Mouse (Mus musculus) myocyte (in vitro differentiated cells): ENCODE data around the gene Xrcc3. TPM values are rescaled to one million over a fixed set of nuclear protein-coding genes. Genes with fewer than 3 reads are reported as not detected.

Source experiments
- H3K27me3 ChIP-seq: one replicate; pipeline ENCODE4 v1.6.1; 2011; ENCODE audit not compliant: control insufficient read depth, insufficient read depth, insufficient read length
- H3K36me3 ChIP-seq: one replicate; pipeline ENCODE4 v1.6.1; 2011; ENCODE audit not compliant: control insufficient read depth, insufficient read depth
- H3K4me2 ChIP-seq: one replicate; pipeline ENCODE4 v1.6.1; 2011; ENCODE audit warnings: low read depth, control low read depth
- H3K4me3 ChIP-seq: one replicate; pipeline ENCODE4 v1.5.1; 2011; ENCODE audit warnings: mild to moderate bottlenecking, control low read depth, moderate library complexity
- H3K79me2 ChIP-seq: one replicate; pipeline ENCODE4 v1.6.1; 2011; ENCODE audit not compliant: control insufficient read depth, insufficient read depth
- H3ac ChIP-seq: one replicate; pipeline ENCODE4 v1.6.1; 2011; ENCODE audit not compliant: control insufficient read depth, insufficient read length
- CEBPB ChIP-seq: IDR thresholded peaks from 2 replicates; pipeline ENCODE4 v1.6.1; 2011; ENCODE audit warnings: mild to moderate bottlenecking, moderate library complexity; ENCODE audit not compliant: poor library complexity, insufficient read depth, severe bottlenecking
- E2F4 ChIP-seq: IDR thresholded peaks from one replicate; pipeline ENCODE4 v1.6.1; 2011; ENCODE audit warnings: mild to moderate bottlenecking, control low read depth, moderate library complexity; ENCODE audit not compliant: insufficient read depth
- MAX ChIP-seq: IDR thresholded peaks from one replicate; pipeline ENCODE4 v1.6.1; 2011; ENCODE audit warnings: low read depth, mild to moderate bottlenecking, control low read depth
- MYOD1 ChIP-seq, 3 experiments: IDR thresholded peaks; one replicate each; pipeline ENCODE4 v1.6.1; 2011; ENCODE audit warnings: control low read depth in 2 of 3, low read depth in 2 of 3, mild to moderate bottlenecking in 2 of 3, moderate library complexity in 1 of 3; ENCODE audit not compliant: insufficient read length in 2 of 3, control insufficient read depth in 1 of 3
- MYOG ChIP-seq, 3 experiments: IDR thresholded peaks; one replicate each; pipeline ENCODE4 v1.6.1; 2011; ENCODE audit warnings: control low read depth in 2 of 3, low read depth in 2 of 3, mild to moderate bottlenecking in 2 of 3; ENCODE audit not compliant: insufficient read length in 2 of 3, control insufficient read depth in 1 of 3, insufficient read depth in 1 of 3
- POLR2A ChIP-seq: IDR thresholded peaks from one replicate; pipeline ENCODE4 v1.6.1; 2011; ENCODE audit warnings: low read depth, mild to moderate bottlenecking, control low read depth, moderate library complexity; ENCODE audit not compliant: insufficient read length
- POLR2AphosphoS2 ChIP-seq: IDR thresholded peaks from one replicate; pipeline ENCODE4 v1.6.1; 2011; ENCODE audit warnings: low read depth, control low read depth; ENCODE audit not compliant: insufficient read length
- REST ChIP-seq: IDR thresholded peaks from one replicate; pipeline ENCODE4 v1.6.1; 2011; ENCODE audit warnings: mild to moderate bottlenecking, control low read depth, moderate library complexity; ENCODE audit not compliant: insufficient read depth, insufficient read length
- SRF ChIP-seq: IDR thresholded peaks from one replicate; pipeline ENCODE4 v1.6.1; 2011; ENCODE audit warnings: low read depth; ENCODE audit not compliant: control insufficient read depth, insufficient read length
- TCF12 ChIP-seq: IDR thresholded peaks from one replicate; pipeline ENCODE4 v1.6.1; 2011; ENCODE audit warnings: mild to moderate bottlenecking, control low read depth; ENCODE audit not compliant: poor library complexity, insufficient read depth, severe bottlenecking
- TCF3 ChIP-seq: IDR thresholded peaks from one replicate; pipeline ENCODE4 v1.6.1; 2011; ENCODE audit warnings: low read depth, control low read depth; ENCODE audit not compliant: insufficient read length
- USF1 ChIP-seq: IDR thresholded peaks from one replicate; pipeline ENCODE4 v1.6.1; 2011; ENCODE audit warnings: low read depth, mild to moderate bottlenecking, control low read depth, moderate library complexity
- polyA plus RNA-seq: library from polyadenylated mRNA; unstranded; fragments of >200 nt; fragmentation: generic; extraction: Trizol; gene quantifications from one replicate; pipeline ENCODE4 v1.2.1, GENCODE M21; 2012; ENCODE audit warnings: missing spikeins

Gene Xrcc3
- polyA plus RNA-seq, 1 experiment = 4.9 TPM

GRCm38 (mm10) chr12:111821931-111822330 is 8.3 kb upstream of the Xrcc3 start:
- no peaks in the 10 kb centered on the region for H3K27me3 ChIP-seq
- no peak for TF ChIP-seq REST
- TF ChIP-seq POLR2A = no peak
- no peak for TF ChIP-seq POLR2AphosphoS2
- TF ChIP-seq MYOG (IDR thresholded peaks at IDR 0.05; ENCODE audit: control insufficient read depth in 1 of 3, insufficient read depth in 1 of 3, insufficient read length in 2 of 3, low read depth in 2 of 3) = no peak
- no peak for TF ChIP-seq E2F4
- no peak for TF ChIP-seq TCF3
- no peak for TF ChIP-seq SRF
- no peak for TF ChIP-seq TCF12
- TF ChIP-seq CEBPB = no peak
- TF ChIP-seq MYOD1 (IDR thresholded peaks at IDR 0.05; ENCODE audit: control insufficient read depth in 1 of 3, insufficient read length in 2 of 3, low read depth in 2 of 3) = no peak
- no peak for TF ChIP-seq USF1
- H3K79me2 ChIP-seq = peaks cover 30% of the 10 kb centered on the region
- peaks cover 5% of the 10 kb centered on the region for H3K36me3 ChIP-seq
- H3ac ChIP-seq = no peak overlapping the region
- no peak overlapping the region for H3K4me2 ChIP-seq
- H3K4me3 ChIP-seq = no peak overlapping the region

GRCm38 (mm10) chr12:111820708-111821107 is 7.0 kb upstream of the Xrcc3 start:
- TF ChIP-seq POLR2AphosphoS2 (no peak), TCF3 (no peak), POLR2A (no peak), TCF12 (no peak), MAX (no peak), USF1 (no peak), SRF (no peak), E2F4 (no peak), MYOG (IDR thresholded peaks at IDR 0.05; ENCODE audit: control insufficient read depth in 1 of 3, insufficient read depth in 1 of 3, insufficient read length in 2 of 3, low read depth in 2 of 3) (no peak), MYOD1 (IDR thresholded peaks at IDR 0.05; ENCODE audit: control insufficient read depth in 1 of 3, insufficient read length in 2 of 3, low read depth in 2 of 3) (no peak), CEBPB (no peak), REST (no peak)
- H3ac ChIP-seq = no peak overlapping the region
- H3K79me2 ChIP-seq = peaks cover 41% of the 10 kb centered on the region
- H3K27me3 ChIP-seq = no peaks in the 10 kb centered on the region
- H3K4me3 ChIP-seq = no peak overlapping the region
- H3K4me2 ChIP-seq = no peak overlapping the region
- peaks cover 5% of the 10 kb centered on the region for H3K36me3 ChIP-seq

DNA sequence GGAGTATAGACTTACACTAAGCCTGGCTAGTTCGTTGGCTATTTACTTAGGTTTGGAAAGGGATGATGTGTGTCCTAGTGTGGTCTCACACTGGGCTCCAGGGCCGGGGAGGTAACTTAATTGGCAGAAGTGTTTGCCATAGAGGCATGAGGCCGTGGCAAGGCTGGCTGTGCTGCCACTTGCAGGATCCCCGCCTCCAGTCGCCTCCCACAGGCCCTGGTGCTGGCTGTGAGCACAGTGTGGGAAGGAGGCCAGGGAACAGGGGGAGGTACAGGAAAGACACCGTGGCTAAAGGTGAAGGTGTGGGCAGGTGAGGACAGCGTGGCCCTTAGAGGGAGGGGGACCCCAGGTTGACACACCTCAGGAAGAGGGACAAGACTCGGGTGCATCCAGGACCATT is 6.3 kb upstream of the Xrcc3 start:
- H3K79me2 ChIP-seq = peaks cover 48% of the 10 kb centered on the region
- H3K4me2 ChIP-seq = no peak overlapping the region
- no peak overlapping the region for H3K4me3 ChIP-seq
- no peak for TF ChIP-seq CEBPB
- H3K27me3 ChIP-seq = no peaks in the 10 kb centered on the region
- H3K36me3 ChIP-seq = peaks cover 3% of the 10 kb centered on the region
- no peak overlapping the region for H3ac ChIP-seq

DNA sequence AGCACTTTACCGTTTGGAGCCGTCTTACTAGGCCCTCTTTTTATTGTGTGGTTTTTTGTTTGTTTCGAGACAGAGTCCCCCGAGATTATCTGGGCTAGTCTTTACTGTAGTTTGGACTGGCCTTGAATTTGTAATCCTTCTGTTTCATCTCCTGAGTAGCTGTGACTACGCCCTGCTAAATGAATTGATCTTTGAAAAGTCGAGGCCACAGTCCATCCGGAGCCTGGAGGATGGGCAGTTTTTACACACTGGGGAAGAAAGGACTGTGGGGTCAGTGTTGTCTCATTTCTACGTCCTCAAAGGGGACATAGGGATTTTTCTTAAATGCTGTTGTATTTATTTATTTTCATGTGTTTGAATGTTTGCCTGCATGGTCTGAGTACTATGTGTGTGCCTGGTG is 4.3 kb upstream of the Xrcc3 start:
- TF ChIP-seq POLR2AphosphoS2 = no peak
- no peak overlapping the region for H3K4me2 ChIP-seq
- H3K27me3 ChIP-seq = no peaks in the 10 kb centered on the region
- no peak overlapping the region for H3ac ChIP-seq
- no peak overlapping the region for H3K4me3 ChIP-seq
- H3K79me2 ChIP-seq = peaks cover 55% of the 10 kb centered on the region
- no peaks in the 10 kb centered on the region for H3K36me3 ChIP-seq

DNA sequence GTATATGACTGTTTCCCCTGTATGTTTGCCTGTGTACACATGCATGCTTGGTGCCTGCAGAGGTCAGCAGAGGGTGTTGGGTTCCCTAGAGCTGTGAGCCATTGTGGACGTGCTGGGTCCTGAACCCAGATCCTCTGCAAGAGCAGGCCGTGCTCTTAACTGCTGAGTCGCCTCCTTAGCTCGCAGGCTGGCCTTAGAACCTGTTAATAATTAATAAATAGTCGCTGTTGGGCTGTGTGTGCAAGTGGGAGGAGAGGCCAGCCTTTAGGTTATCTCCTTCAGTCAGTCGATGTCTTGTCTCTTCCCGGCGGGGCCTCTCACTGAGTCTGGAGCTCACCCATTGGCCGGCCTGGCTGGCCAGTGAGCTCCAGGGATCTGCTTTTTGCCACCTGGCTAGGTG is 3.3 kb upstream of the Xrcc3 start:
- Histone ChIP-seq H3K27me3 (no peaks in the 10 kb centered on the region), H3ac (no peak overlapping the region), H3K4me3 (no peak overlapping the region), H3K36me3 (no peaks in the 10 kb centered on the region), H3K79me2 (peaks cover 55% of the 10 kb centered on the region), H3K4me2 (peak overlapping the region; percentile 85)
- no peak for TF ChIP-seq USF1
- TF ChIP-seq POLR2A = no peak

GRCm38 (mm10) chr12:111816528-111816927 is 2.9 kb upstream of the Xrcc3 start:
- H3K4me3 ChIP-seq = peak overlapping the region; percentile 57
- no peaks in the 10 kb centered on the region for H3K36me3 ChIP-seq
- peak overlapping the region; percentile 85 for H3K4me2 ChIP-seq
- H3K27me3 ChIP-seq = no peaks in the 10 kb centered on the region
- H3K79me2 ChIP-seq = peaks cover 51% of the 10 kb centered on the region
- TF ChIP-seq MYOG (IDR thresholded peaks at IDR 0.05; ENCODE audit: control insufficient read depth in 1 of 3, insufficient read depth in 1 of 3, insufficient read length in 2 of 3, low read depth in 2 of 3) = no peak
- TF ChIP-seq MAX = no peak
- TF ChIP-seq REST = no peak
- no peak for TF ChIP-seq POLR2AphosphoS2
- TF ChIP-seq SRF = no peak
- TF ChIP-seq TCF3 = no peak
- no peak for TF ChIP-seq USF1
- H3ac ChIP-seq = no peak overlapping the region
